Mouse (Mus musculus) yolk sac, embryonic 10.5 days (tissue): ENCODE measurements around the gene Vmn2r105.

Source experiments
- DNase-seq: peaks from one replicate; pipeline ENCODE4 v3.0.0-alpha.2; 2017; ENCODE audit warnings: low spot score

The Vmn2r105 gene

DNA sequence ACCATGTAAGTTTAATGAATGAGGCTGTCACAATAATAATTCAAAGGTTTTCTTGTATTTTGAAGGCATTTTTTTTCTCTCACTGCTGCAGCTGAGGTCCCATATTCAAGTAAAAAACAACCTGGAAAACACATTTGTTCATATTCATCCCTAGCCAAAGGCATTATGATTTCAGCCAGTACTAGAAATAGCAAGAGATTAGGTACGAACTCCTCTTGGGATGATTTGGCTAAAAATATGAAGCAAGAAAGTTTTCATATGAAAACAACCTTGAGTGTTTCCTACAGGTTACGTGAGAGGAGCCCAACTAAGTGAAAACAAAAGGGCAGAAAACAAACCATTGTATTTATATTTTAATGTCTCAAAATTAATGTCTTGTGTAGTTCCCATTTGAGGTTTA lies at the start of gene Vmn2r105:
Vmn2r105 (minus strand) TSS at position 101 of the 400 bp plus-strand sequence.
- no peak for DNase-seq

GRCm38 (mm10) chr17:20255522-20255921 lies 20.7 kb upstream of the Vmn2r105 start:
- no peak for DNase-seq

DNA sequence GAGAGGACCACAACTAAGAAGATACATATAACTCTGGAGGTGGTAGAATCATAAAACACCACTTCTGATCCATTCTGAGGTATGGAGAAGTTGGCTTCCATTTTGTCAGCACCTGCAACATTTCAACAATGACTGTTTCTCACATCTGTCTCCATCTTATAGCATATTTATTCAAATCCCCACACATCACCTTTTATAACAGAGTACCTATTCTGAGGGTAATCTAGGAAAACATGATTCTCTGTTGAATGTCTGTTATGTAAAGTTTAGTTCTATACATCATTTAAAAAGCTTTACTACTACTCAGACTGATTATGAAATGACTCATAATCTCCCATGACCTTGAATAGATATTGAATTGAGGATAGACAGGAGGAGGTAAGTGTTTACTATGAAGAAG lies 51.9 kb downstream of the Vmn2r105 start, which contains the start of gene Fpr-rs6:
Fpr-rs6 (minus strand) TSS at position 101 of the 400 bp plus-strand sequence.
- no peak for DNase-seq
